Mouse (Mus musculus) midbrain, embryonic 16.5 days (tissue): ENCODE results near the gene Frem2. TPM values are rescaled to one million over a fixed set of nuclear protein-coding genes. Genes with fewer than 3 reads are reported as not detected.

Source experiments
- ATAC-seq: fragments of 200-750 bp; cut with Nextera tagmentation; 2 replicates; pipeline ENCODE4 v1.8.0; 2017; ENCODE audit warnings: moderate TSS enrichment
- H3K27ac ChIP-seq: fragments of 300-500 bp; sonication (generic); 2 replicates; pipeline ENCODE4 v1.5.1; 2014; ENCODE audit warnings: mild to moderate bottlenecking, low read length, mixed read lengths
- H3K27me3 ChIP-seq: fragments of 300-500 bp; sonication (generic); 2 replicates; pipeline ENCODE4 v1.6.1; 2014; ENCODE audit warnings: low read depth, low read length, mixed read lengths; ENCODE audit not compliant: control insufficient read depth, insufficient read depth
- H3K36me3 ChIP-seq: fragments of 300-500 bp; sonication (generic); 2 replicates; pipeline ENCODE4 v1.6.1; 2014; ENCODE audit warnings: mild to moderate bottlenecking, low read length, moderate library complexity, mixed read lengths; ENCODE audit not compliant: control insufficient read depth, insufficient read depth
- H3K4me1 ChIP-seq: fragments of 300-500 bp; sonication (generic); 2 replicates; pipeline ENCODE4 v1.6.1; 2014; ENCODE audit warnings: mild to moderate bottlenecking, low read length, mixed read lengths; ENCODE audit not compliant: control insufficient read depth, insufficient read depth
- H3K4me2 ChIP-seq: fragments of 300-500 bp; sonication (generic); 2 replicates; pipeline ENCODE4 v1.6.1; 2014; ENCODE audit warnings: mild to moderate bottlenecking, low read length, mixed read lengths
- H3K4me3 ChIP-seq: fragments of 300-500 bp; sonication (generic); 2 replicates; pipeline ENCODE4 v1.5.1; 2014; ENCODE audit warnings: low read depth, mild to moderate bottlenecking, low read length, moderate library complexity, mixed read lengths
- H3K9ac ChIP-seq: fragments of 300-500 bp; sonication (generic); 2 replicates; pipeline ENCODE4 v1.6.1; 2014; ENCODE audit warnings: low read depth, low read length, mixed read lengths
- H3K9me3 ChIP-seq: fragments of 300-500 bp; sonication (generic); replicated peaks from 2 replicates; pipeline ENCODE4 v1.6.1; 2014; ENCODE audit warnings: mild to moderate bottlenecking, low read length, mixed read lengths; ENCODE audit not compliant: control insufficient read depth, poor library complexity, severe bottlenecking
- WGBS: fragments of 180-500 bp; shearing (Covaris S2); extraction: QIAGEN DNeasy Blood & Tissue Kit; methylation state at CpG from one replicate; pipeline ENCODE4 v1.1.7; 2014; 5-methylcytosine and 5-hydroxymethylcytosine counted together
- polyA plus RNA-seq: library from polyadenylated mRNA; unstranded; fragments of >200 nt; fragmentation: Nextera tagmentation; extraction: Ambion mirVana; gene quantifications from 2 replicates; pipeline ENCODE4 v1.2.1, GENCODE M21; 2015

The Frem2 gene
- polyA plus RNA-seq, 1 experiment from 2014 or later: 1.7 TPM

DNA sequence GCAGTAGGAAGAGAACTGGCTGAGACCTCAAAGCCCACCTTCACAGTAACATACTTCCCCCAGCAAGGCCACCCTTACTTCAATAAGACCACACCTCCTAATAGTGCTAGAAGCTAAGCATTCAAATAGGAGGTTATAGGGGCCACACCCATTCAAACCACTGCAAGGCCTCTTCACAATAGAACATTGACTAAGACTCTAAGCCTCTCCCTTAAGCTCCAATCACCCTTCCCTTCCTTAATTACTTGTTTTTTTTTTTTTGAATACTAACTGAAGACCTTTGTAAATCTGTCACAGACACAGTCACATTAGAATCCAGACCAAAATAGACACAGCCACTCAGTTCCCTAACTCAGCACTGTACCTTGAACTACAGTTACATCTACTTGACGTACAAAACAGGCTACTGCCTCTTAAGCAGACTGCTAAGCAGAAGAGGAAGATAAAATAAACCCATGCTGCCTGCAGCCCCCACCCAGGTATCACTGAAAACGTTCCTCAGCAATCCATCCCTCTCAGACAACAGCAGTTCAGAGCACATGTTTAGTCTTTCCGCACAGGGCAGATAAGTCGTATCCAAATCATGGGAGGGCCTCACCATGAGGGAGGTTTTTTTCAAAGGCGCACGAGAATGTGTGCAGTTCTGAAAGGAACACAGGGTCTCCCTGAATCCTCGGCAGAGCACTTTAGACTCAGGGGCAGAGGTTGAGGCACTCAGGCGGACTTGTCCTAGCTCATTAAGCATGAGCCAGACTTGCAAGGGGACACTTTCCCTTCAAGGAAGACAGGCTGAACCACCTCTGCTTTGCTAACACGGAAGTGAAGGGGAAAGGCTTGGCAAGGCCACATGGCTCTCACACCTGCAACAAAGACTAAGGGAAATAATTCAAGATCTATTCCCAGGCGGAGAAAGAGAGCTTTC is 101.9 kb downstream of the Frem2 start:
- 57% methylated on average over 10 of the region's 10 CpGs for WGBS

DNA sequence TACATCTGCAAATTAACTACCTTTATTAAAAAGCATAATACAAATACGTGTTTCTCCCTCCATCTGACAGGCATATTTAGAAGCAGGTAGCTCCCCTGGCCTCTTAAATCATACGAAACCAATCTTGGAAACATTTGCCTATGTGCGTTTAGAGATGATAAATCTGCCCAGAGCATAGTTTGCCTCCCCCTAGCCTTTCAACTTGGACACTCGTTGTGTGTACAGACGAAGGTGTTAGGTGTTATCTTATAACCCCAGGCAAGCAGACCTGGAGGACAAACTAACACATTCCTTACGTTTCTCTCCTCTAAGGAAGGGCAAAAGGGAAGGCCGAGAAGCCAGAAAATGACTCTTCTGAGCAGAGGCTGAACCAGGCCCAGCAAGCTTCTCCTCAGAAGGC is 104.5 kb downstream of the Frem2 start:
- H3K9ac ChIP-seq: no peak overlapping the region
- H3K4me2 ChIP-seq: no peak overlapping the region
- H3K36me3 ChIP-seq: no peaks in the 10 kb centered on the region
- H3K4me3 ChIP-seq: no peak overlapping the region
- no peaks in the 10 kb centered on the region for H3K4me1 ChIP-seq
- H3K27me3 ChIP-seq: no peaks in the 10 kb centered on the region
- no peak for ATAC-seq
- H3K9me3 ChIP-seq: no peaks in the 10 kb centered on the region
- H3K27ac ChIP-seq: no peak overlapping the region
- WGBS: 83% methylated on average over 7 of the region's 7 CpGs

More for the DNA sequence above, 101.9 kb downstream of the Frem2 start:
- no peak for ATAC-seq
- no peaks in the 10 kb centered on the region for H3K9me3 ChIP-seq
- no peak overlapping the region for H3K4me2 ChIP-seq
- H3K36me3 ChIP-seq: no peaks in the 10 kb centered on the region
- no peak overlapping the region for H3K9ac ChIP-seq
- H3K27me3 ChIP-seq: no peaks in the 10 kb centered on the region
- H3K4me3 ChIP-seq: no peak overlapping the region
- no peak overlapping the region for H3K27ac ChIP-seq
- H3K4me1 ChIP-seq: no peaks in the 10 kb centered on the region

DNA sequence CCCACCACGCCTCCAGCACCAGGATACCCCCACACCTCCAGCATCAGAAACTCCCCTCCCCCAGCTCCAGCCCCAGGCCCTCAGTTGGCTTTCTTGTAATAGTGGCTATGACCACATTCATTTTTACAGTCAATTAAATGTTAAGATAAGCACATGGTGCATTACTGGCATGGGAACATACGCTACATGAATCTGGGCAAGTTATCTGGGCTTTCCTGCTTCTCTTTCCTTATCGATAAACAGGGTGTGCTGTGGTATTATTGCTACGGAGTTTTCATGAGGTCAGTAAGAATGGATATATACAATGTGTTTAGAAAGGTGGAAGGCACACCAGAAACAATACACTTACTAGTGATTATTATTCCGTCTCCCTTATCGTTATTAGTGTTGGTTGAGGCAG is 125.1 kb downstream of the Frem2 start:
- no peak overlapping the region for H3K9ac ChIP-seq
- no peaks in the 10 kb centered on the region for H3K9me3 ChIP-seq
- H3K27ac ChIP-seq: no peak overlapping the region
- WGBS: 91% methylated on average over 6 of the region's 6 CpGs
- no peak overlapping the region for H3K4me2 ChIP-seq
- H3K4me1 ChIP-seq: no peaks in the 10 kb centered on the region
- no peak overlapping the region for H3K4me3 ChIP-seq
- no peaks in the 10 kb centered on the region for H3K27me3 ChIP-seq
- H3K36me3 ChIP-seq: no peaks in the 10 kb centered on the region; the same call in 1 of the 2 replicates
- no peak for ATAC-seq

DNA sequence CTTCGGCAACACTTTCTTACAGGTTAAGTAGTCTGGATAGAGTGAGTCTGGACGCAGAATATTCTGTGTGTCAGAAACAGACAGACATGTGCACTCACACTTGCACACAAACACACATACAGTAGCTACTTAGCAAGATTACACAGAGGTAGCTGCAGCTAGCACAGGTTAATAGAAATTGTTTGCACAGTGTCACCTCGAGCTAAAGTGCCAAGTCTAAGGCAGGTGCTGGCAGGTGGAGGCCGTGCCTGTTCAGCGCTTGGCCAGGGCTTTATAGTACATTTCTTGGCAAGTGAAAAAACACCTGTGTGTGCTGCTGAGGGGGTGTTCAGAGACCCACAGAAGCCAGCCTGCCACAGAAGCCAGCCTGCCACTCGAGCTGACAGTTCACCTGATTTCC is 126.8 kb downstream of the Frem2 start:
- no peak overlapping the region for H3K4me3 ChIP-seq
- no peaks in the 10 kb centered on the region for H3K36me3 ChIP-seq
- no peaks in the 10 kb centered on the region for H3K9me3 ChIP-seq
- WGBS: 87% methylated on average over 6 of the region's 6 CpGs
- no peak for ATAC-seq
- no peaks in the 10 kb centered on the region for H3K27me3 ChIP-seq
- H3K9ac ChIP-seq: no peak overlapping the region
- no peak overlapping the region for H3K27ac ChIP-seq
- no peak overlapping the region for H3K4me2 ChIP-seq
- no peaks in the 10 kb centered on the region for H3K4me1 ChIP-seq

DNA sequence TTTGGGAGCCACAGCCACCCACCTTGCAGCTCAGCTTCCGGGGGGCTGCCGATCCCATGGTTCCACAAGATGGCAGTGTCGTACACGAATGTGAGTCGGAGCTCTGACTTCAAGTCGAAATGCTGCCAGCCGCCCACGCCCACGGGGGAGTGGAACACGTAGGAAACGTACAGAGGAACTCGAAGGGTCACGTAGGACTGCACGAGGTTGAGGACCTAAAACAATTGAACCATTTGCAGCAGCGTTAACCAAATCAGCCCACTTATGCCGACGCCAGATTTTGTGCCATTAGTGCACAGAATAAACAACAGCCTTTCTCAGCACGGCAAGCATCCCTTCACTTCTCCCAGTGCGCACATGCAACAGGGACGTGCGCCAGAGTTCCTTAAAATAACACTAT is 131.4 kb downstream of the Frem2 start:
- Histone ChIP-seq H3K4me1 (no peaks in the 10 kb centered on the region), H3K9me3 (no peaks in the 10 kb centered on the region), H3K9ac (no peak overlapping the region), H3K36me3 (no peaks in the 10 kb centered on the region), H3K27me3 (no peaks in the 10 kb centered on the region), H3K4me3 (peak overlapping the region; percentile 28), H3K4me2 (peak overlapping the region; percentile 48), H3K27ac (no peak overlapping the region)
- peak; percentile 81 for ATAC-seq
- 22% methylated on average over 21 of the region's 21 CpGs for WGBS

DNA sequence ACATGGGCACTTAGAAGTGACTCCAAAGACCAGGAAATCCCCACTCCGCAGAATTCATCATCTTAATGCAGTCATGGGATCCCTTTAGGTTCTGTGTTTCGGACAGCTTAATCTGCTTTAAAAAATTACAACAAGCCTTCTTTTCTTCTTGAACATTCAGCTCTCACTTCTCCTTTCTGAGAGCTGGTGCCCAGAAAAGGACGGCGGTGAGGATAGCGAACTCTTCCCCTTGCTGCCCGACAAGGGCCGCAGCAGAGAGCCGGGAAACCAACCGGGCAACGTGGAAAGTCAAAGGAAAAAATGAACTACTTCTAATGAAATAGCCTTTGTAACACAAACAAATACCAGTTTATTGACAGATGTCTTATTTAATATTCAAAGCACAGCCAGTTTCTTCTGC is 134.4 kb downstream of the Frem2 start:
- no peak overlapping the region for H3K4me2 ChIP-seq
- H3K36me3 ChIP-seq: no peaks in the 10 kb centered on the region
- ATAC-seq: no peak
- no peaks in the 10 kb centered on the region for H3K27me3 ChIP-seq
- H3K4me3 ChIP-seq: no peak overlapping the region
- H3K27ac ChIP-seq: no peak overlapping the region
- 71% methylated on average over 10 of the region's 10 CpGs for WGBS
- no peaks in the 10 kb centered on the region for H3K4me1 ChIP-seq
- H3K9ac ChIP-seq: no peak overlapping the region
- no peaks in the 10 kb centered on the region for H3K9me3 ChIP-seq

DNA sequence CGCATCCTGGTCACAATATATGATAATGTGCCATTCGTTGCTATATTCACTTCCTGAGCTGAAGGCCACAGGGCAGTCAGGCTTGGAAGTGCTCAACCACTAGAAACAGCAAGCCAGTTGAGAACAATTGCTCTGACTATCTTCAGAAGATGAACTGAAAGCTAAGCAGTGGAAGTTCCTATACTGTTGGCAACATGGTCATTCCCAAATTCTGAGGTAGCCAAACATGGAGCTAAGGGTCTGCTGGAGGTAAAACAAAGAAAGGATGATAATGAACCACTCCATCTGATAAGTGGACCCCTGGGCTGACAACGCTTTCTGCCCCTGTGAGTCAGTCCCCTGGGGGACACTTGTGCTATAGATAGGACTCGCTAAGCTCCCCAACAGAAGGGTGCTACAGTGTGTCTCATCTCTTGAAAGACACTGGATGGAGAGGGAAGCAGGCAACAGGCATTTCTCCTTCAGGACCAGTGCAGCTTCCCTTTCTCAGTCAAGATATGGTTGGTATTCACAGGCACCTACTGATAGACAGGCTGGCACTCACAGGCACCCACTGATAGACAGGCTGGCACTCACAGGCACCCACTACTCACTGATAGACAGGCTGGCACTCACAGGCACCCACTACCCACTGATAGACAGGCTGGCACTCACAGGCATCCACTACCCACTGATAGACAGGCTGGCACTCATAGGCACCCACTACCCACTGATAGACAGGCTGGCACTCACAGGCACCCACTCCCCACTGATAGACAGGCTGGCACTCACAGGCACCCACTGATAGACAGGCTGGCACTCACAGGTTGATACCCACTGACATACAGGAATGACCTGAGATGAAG is 142.7 kb downstream of the Frem2 start:
- no peak for ATAC-seq
- H3K9me3 ChIP-seq: no peaks in the 10 kb centered on the region
- H3K9ac ChIP-seq: no peak overlapping the region
- H3K4me3 ChIP-seq: no peak overlapping the region
- H3K4me2 ChIP-seq: no peak overlapping the region
- 78% methylated on average over 4 of the region's 4 CpGs for WGBS
- H3K27me3 ChIP-seq: no peaks in the 10 kb centered on the region
- H3K4me1 ChIP-seq: no peaks in the 10 kb centered on the region
- no peak overlapping the region for H3K27ac ChIP-seq
- no peaks in the 10 kb centered on the region for H3K36me3 ChIP-seq

DNA sequence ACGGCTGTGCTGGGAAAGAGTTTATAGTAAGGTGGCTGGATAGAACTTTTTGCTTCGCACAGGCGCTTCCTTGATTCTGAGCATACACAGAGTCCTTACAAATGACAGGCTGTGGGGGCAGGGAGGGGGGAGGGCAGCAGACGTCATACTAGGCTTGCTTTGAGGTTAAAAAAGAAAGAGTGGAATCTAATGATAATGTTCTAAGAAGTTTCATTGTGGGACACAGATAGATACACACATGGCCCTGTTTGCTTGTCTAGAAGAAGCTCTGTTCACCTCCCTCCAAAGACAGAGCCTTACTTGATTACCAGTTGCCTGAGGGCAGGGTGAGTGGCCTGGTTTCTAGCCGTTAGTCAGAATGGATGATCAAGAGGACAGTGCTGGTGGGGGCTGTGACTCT is 144.1 kb downstream of the Frem2 start:
- Histone ChIP-seq H3K4me2 (no peak overlapping the region), H3K36me3 (no peaks in the 10 kb centered on the region), H3K4me1 (no peaks in the 10 kb centered on the region), H3K9ac (no peak overlapping the region), H3K27me3 (no peaks in the 10 kb centered on the region), H3K9me3 (no peaks in the 10 kb centered on the region), H3K4me3 (no peak overlapping the region), H3K27ac (no peak overlapping the region)
- 70% methylated on average over 5 of the region's 5 CpGs for WGBS
- no peak for ATAC-seq

DNA sequence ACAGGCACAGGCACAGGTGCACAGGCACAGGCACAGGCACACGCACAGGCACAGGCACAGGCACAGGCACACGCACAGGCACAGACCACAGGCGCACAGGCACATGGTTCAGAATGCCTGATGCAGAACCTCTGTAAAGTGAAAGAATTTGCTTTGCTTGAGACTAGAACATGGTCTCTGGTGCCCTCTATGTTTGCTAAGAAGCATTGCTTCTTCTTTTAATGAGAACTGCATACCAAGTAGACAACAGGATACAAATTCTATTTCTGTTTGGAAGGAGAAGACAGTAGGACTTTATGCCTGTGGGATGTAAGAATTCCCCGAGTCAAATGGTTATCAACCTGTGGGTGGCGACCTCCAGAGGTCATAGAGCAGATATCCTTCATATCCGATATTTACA is 154.7 kb downstream of the Frem2 start:
- Histone ChIP-seq H3K27me3 (no peaks in the 10 kb centered on the region), H3K27ac (no peak overlapping the region), H3K4me1 (no peaks in the 10 kb centered on the region), H3K9ac (no peak overlapping the region), H3K4me2 (no peak overlapping the region), H3K9me3 (no peaks in the 10 kb centered on the region), H3K36me3 (no peaks in the 10 kb centered on the region), H3K4me3 (no peak overlapping the region)
- 73% methylated on average over 6 of the region's 6 CpGs for WGBS
- peak; percentile 54; the same call in 1 of the 2 replicates for ATAC-seq
